Comparison of ENCODE assay signal across 29 mouse cellular contexts in the genomic region with DNA sequence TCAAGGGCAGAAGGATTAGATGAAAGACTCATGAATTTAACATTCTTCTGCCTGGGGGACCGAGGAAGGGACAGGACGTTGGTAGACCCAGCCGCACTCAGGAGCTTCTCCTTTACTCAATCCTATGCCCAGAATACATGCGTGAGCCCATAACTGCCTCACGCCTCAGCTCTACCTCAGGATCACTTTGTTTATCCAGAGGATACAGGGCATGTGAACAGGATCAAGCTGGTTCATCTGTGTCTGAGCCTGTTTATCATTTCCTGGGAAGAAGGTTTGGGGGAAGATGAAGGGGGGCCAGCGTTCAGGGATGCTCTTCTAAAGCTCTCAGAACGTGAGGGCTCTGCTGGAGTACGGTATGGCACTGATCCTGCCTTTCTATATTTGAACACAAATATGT.
DNase-seq lines count a peak whose midpoint lies in the region; ATAC-seq and TF ChIP-seq lines count a peak whose summit lies in the region.
"Had no signal": no experiment of that assay in that cellular context is flagged by ENCODE, and none has a peak within 500 bp of the region (broad histone marks: within the 10 kb centered on the region; RNA-seq: fewer than 3 reads in every experiment).

No protein-coding gene starts in this region.

- WGBS in forebrain, embryonic 11.5 days: 82% methylated on average over 8 of the region's 8 CpGs
- WGBS in forebrain, embryonic 16.5 days: 70% methylated on average over 8 of the region's 8 CpGs
- 79% methylated on average over 8 of the region's 8 CpGs for WGBS in hindbrain, embryonic 10.5 days
- WGBS in hindbrain, embryonic 14.5 days: 75% methylated on average over 8 of the region's 8 CpGs
- WGBS in midbrain, embryonic 13.5 days: 43% methylated on average over 8 of the region's 8 CpGs

- no peaks in the 10 kb centered on the region for H3K4me1 ChIP-seq in forebrain, embryonic 11.5 days (replicated peaks; ENCODE audit: control insufficient read depth, insufficient read depth, low read length)
- peaks cover 22% of the 10 kb centered on the region for H3K4me1 ChIP-seq in forebrain, embryonic 16.5 days (replicated peaks; ENCODE audit: control insufficient read depth, insufficient read depth, low read length)
- H3K4me1 ChIP-seq in hindbrain, embryonic 10.5 days (replicated peaks): peaks cover 25% of the 10 kb centered on the region
- H3K4me1 ChIP-seq in hindbrain, embryonic 14.5 days (replicated peaks; ENCODE audit: control insufficient read depth, insufficient read depth, low read length): peaks cover 16% of the 10 kb centered on the region
- peaks cover 42% of the 10 kb centered on the region for H3K4me1 ChIP-seq in midbrain, embryonic 13.5 days (replicated peaks)

- no peak for TF ChIP-seq POLR2A in brain, embryonic 14.5 days (IDR thresholded peaks at IDR 0.05; ENCODE audit: borderline replicate concordance, extremely low read depth, insufficient read depth, insufficient read length, poor library complexity, severe bottlenecking)

- no peak overlapping the region for H3K4me2 ChIP-seq in forebrain, embryonic 11.5 days (ENCODE audit: low read depth, low read length, severe bottlenecking)
- no peak overlapping the region for H3K4me2 ChIP-seq in forebrain, embryonic 16.5 days (ENCODE audit: low read length)
- H3K4me2 ChIP-seq in hindbrain, embryonic 14.5 days (replicated peaks): no peak overlapping the region
- H3K4me2 ChIP-seq in midbrain, embryonic 13.5 days (replicated peaks): no peak overlapping the region
- H3K4me2 ChIP-seq: heart, embryonic 13.5 days; hindbrain, embryonic 13.5 days had no signal

- no peak overlapping the region for H3K27ac ChIP-seq in forebrain, embryonic 11.5 days (ENCODE audit: low read depth, low read length)
- H3K27ac ChIP-seq in forebrain, embryonic 16.5 days (ENCODE audit: low read length): no peak overlapping the region
- H3K27ac ChIP-seq in hindbrain, embryonic 10.5 days: peak overlapping the region; percentile 16; the same call in 1 of the 2 replicates
- H3K27ac ChIP-seq in hindbrain, embryonic 14.5 days: no peak overlapping the region
- peak overlapping the region; percentile 51; the same call in 1 of the 2 replicates for H3K27ac ChIP-seq in midbrain, embryonic 13.5 days
- H3K27ac ChIP-seq: forebrain, embryonic 10.5 days; heart, adult 2 months; heart, embryonic 10.5 days; heart, embryonic 13.5 days; hindbrain, embryonic 13.5 days; hindbrain, postnatal 0 days had no signal

- H3K27me3 ChIP-seq in forebrain, embryonic 11.5 days (ENCODE audit: control insufficient read depth, insufficient read depth, low read length): no peaks in the 10 kb centered on the region
- no peaks in the 10 kb centered on the region for H3K27me3 ChIP-seq in forebrain, embryonic 16.5 days (replicated peaks; ENCODE audit: control insufficient read depth, insufficient read depth, low read length)
- H3K27me3 ChIP-seq in hindbrain, embryonic 10.5 days (ENCODE audit: insufficient read depth, poor library complexity, severe bottlenecking): no peaks in the 10 kb centered on the region
- H3K27me3 ChIP-seq in hindbrain, embryonic 14.5 days (ENCODE audit: control insufficient read depth, insufficient read depth, low read length): no peaks in the 10 kb centered on the region
- no peaks in the 10 kb centered on the region for H3K27me3 ChIP-seq in midbrain, embryonic 13.5 days
- H3K27me3 ChIP-seq: CH12.LX; hindbrain, embryonic 13.5 days; Patski had no signal

- H3K9me3 ChIP-seq in forebrain, embryonic 11.5 days (ENCODE audit: control insufficient read depth, low read length): no peaks in the 10 kb centered on the region
- H3K9me3 ChIP-seq in forebrain, embryonic 16.5 days (ENCODE audit: control insufficient read depth, low read length): no peaks in the 10 kb centered on the region
- H3K9me3 ChIP-seq in hindbrain, embryonic 10.5 days: no peaks in the 10 kb centered on the region
- H3K9me3 ChIP-seq in hindbrain, embryonic 14.5 days (ENCODE audit: control insufficient read depth, low read length): no peaks in the 10 kb centered on the region
- H3K9me3 ChIP-seq in midbrain, embryonic 13.5 days: no peaks in the 10 kb centered on the region
- H3K9me3 ChIP-seq: forebrain, embryonic 10.5 days; G1E; heart, embryonic 10.5 days; heart, embryonic 13.5 days; hindbrain, embryonic 13.5 days had no signal

- TF ChIP-seq CTCF in brain, embryonic 14.5 days (IDR thresholded peaks at IDR 0.05; ENCODE audit: borderline replicate concordance, extremely low read depth, insufficient read depth, insufficient read length): no peak

- no peak overlapping the region for H3K9ac ChIP-seq in forebrain, embryonic 11.5 days (ENCODE audit: low read length)
- H3K9ac ChIP-seq in forebrain, embryonic 16.5 days (replicated peaks; ENCODE audit: low read depth, low read length): no peak overlapping the region
- H3K9ac ChIP-seq in hindbrain, embryonic 14.5 days: no peak overlapping the region
- no peak overlapping the region for H3K9ac ChIP-seq in midbrain, embryonic 13.5 days (replicated peaks)
- H3K9ac ChIP-seq: heart, embryonic 13.5 days; hindbrain, embryonic 13.5 days had no signal

- H3K36me3 ChIP-seq in forebrain, embryonic 11.5 days (ENCODE audit: control insufficient read depth, insufficient read depth, low read length): no peaks in the 10 kb centered on the region
- H3K36me3 ChIP-seq in forebrain, embryonic 16.5 days (ENCODE audit: control insufficient read depth, insufficient read depth): no peaks in the 10 kb centered on the region
- no peaks in the 10 kb centered on the region for H3K36me3 ChIP-seq in hindbrain, embryonic 10.5 days
- no peaks in the 10 kb centered on the region for H3K36me3 ChIP-seq in hindbrain, embryonic 14.5 days (replicated peaks; ENCODE audit: control insufficient read depth, insufficient read depth)
- no peaks in the 10 kb centered on the region for H3K36me3 ChIP-seq in midbrain, embryonic 13.5 days
- H3K36me3 ChIP-seq: forebrain, embryonic 10.5 days; G1E; heart, embryonic 10.5 days; heart, embryonic 13.5 days; hindbrain, embryonic 13.5 days had no signal

- peak; percentile 43 for DNase-seq in forebrain, embryonic 11.5 days (ENCODE audit: low spot score)
- DNase-seq in hindbrain, embryonic 10.5 days (ENCODE audit: low spot score): no peak
- no peak for DNase-seq in hindbrain, embryonic 14.5 days (ENCODE audit: low spot score)
- DNase-seq in brain, embryonic 14.5 days (ENCODE audit: low read depth): peak; percentile 50
- DNase-seq in layer of hippocampus, adult 18-20 months (ENCODE audit: low spot score in 2 of 2): no peak
- no peak for DNase-seq in thymus, postnatal 10 days (ENCODE audit: low spot score in 2 of 2)
- DNase-seq: adrenal gland, postnatal 10 days; adrenal gland, postnatal 36 days; B cell, adult 2 months; cerebellum, adult 11 months; cerebellum, adult 2 months; cerebellum, adult 9-11 months; cerebellum, postnatal 25 days; gastrocnemius, postnatal 10 days; gastrocnemius, postnatal 36 days; heart, adult 2 months; heart, postnatal 14 days had no signal

- no peak for ATAC-seq in forebrain, embryonic 11.5 days (replicated peaks; ENCODE audit: low FRiP score)
- ATAC-seq in forebrain, embryonic 16.5 days: no peak
- no peak for ATAC-seq in hindbrain, embryonic 14.5 days (ENCODE audit: low FRiP score)
- ATAC-seq in midbrain, embryonic 13.5 days: peak; percentile 55; the same call in 1 of the 2 replicates
- ATAC-seq: inflammation-experienced regulatory T-cells, adult 6 months; intestine, embryonic 16.5 days; Patski had no signal

- no peak overlapping the region for H3K4me3 ChIP-seq in forebrain, embryonic 11.5 days (ENCODE audit: low read depth, low read length)
- no peak overlapping the region for H3K4me3 ChIP-seq in forebrain, embryonic 16.5 days (replicated peaks; ENCODE audit: low read length)
- H3K4me3 ChIP-seq in hindbrain, embryonic 10.5 days: no peak overlapping the region
- no peak overlapping the region for H3K4me3 ChIP-seq in hindbrain, embryonic 14.5 days (replicated peaks; ENCODE audit: low read length)
- H3K4me3 ChIP-seq in midbrain, embryonic 13.5 days (replicated peaks): no peak overlapping the region
- H3K4me3 ChIP-seq: forebrain, embryonic 10.5 days; heart, adult 2 months; heart, embryonic 10.5 days; heart, embryonic 13.5 days; hindbrain, embryonic 13.5 days had no signal

Comparison
In these comparisons a context has a peak if more than half of its experiments do, and no peak if none do; other contexts are left out.
1. H3K27ac ChIP-seq: peak in hindbrain, embryonic 10.5 days (single experiment) and midbrain, embryonic 13.5 days (single experiment); none in forebrain, embryonic 11.5 days (single experiment), forebrain, embryonic 16.5 days (single experiment) and hindbrain, embryonic 14.5 days (single experiment).
2. DNase-seq: peak in forebrain, embryonic 11.5 days (single experiment) and brain, embryonic 14.5 days (single experiment); none in hindbrain, embryonic 10.5 days (single experiment), hindbrain, embryonic 14.5 days (single experiment), layer of hippocampus, adult 18-20 months (0 of 2) and thymus, postnatal 10 days (0 of 2).